Mouse (Mus musculus) MEL (cell line): ENCODE data around the gene Rnf5.

Experiments used
- EP300 ChIP-seq, 2 experiments: IDR thresholded peaks; 2 replicates each; pipeline ENCODE4 v1.6.1; 2011; ENCODE audit warnings: improper control_type of control experiment in 2 of 2, low read length in 2 of 2, low read depth in 1 of 2, mild to moderate bottlenecking in 1 of 2
- GATA1 ChIP-seq: IDR thresholded peaks from 2 replicates; pipeline ENCODE4 v1.6.1; 2011; ENCODE audit warnings: low read depth, low read length, improper control_type of control experiment
- MXI1 ChIP-seq: IDR thresholded peaks from 2 replicates; pipeline ENCODE4 v1.6.1; 2011; ENCODE audit warnings: mild to moderate bottlenecking, low read depth, low read length, improper control_type of control experiment
- POLR2A ChIP-seq, 2 experiments: IDR thresholded peaks; 2 replicates each; pipeline ENCODE4 v1.6.1; 2011 to 2012; ENCODE audit warnings: low read length in 2 of 2, mild to moderate bottlenecking in 2 of 2, control low read depth in 1 of 2, improper control_type of control experiment in 1 of 2, low read depth in 1 of 2, moderate library complexity in 1 of 2; ENCODE audit not compliant: control insufficient read depth in 1 of 2, insufficient read depth in 1 of 2, poor library complexity in 1 of 2
- POLR2AphosphoS2 ChIP-seq: IDR thresholded peaks from 2 replicates; pipeline ENCODE4 v1.6.1; 2011; ENCODE audit warnings: low read length, improper control_type of control experiment
- POLR2AphosphoS5 ChIP-seq: IDR thresholded peaks from 2 replicates; pipeline ENCODE4 v1.6.1; 2012; ENCODE audit warnings: low read depth, borderline replicate concordance, mild to moderate bottlenecking, inconsistent platforms, low read length, moderate library complexity, mixed read lengths
- USF1 ChIP-seq: IDR thresholded peaks from 2 replicates; pipeline ENCODE4 v1.6.1; 2014; ENCODE audit warnings: low read depth, mild to moderate bottlenecking, inconsistent platforms, low read length, improper control_type of control experiment, moderate library complexity
- ZC3H11A ChIP-seq: IDR thresholded peaks from 2 replicates; pipeline ENCODE4 v1.6.1; 2012; ENCODE audit warnings: low read depth, mild to moderate bottlenecking, inconsistent platforms, low read length, improper control_type of control experiment
- ZMIZ1 ChIP-seq: IDR thresholded peaks from 2 replicates; pipeline ENCODE4 v1.6.1; 2012; ENCODE audit warnings: low read depth, mild to moderate bottlenecking, inconsistent platforms, low read length, improper control_type of control experiment, moderate library complexity

DNA sequence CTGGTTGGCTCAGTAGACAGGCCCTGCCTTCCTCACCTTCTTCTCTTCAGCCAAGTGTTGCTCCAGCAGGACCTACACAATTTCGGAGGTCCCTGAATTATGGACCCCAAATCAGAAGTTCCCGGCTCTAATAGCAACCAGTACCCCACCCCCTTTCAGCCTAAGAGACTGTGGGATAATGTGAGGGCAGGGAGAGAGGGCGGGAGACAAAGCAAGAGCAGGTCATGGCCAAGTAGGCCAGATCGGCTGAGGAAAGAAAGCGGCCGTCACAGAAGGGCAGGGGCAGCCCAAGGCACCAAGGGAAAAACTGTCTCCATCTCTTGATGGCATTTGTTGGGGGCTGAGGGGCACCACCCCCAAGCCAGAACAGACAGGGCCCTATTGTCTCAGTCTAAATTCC is 12.4 kb upstream of the Rnf5 start, which contains the start of gene Egfl8:
- TF ChIP-seq ZC3H11A (no peak), ZMIZ1 (no peak), EP300 (IDR thresholded peaks at IDR 0.05; ENCODE audit: low read depth in 1 of 2, low read length in 2 of 2) (no peak), USF1 (no peak), MXI1 (no peak), POLR2AphosphoS2 (no peak), GATA1 (no peak), POLR2AphosphoS5 (no peak), POLR2A (IDR thresholded peaks at IDR 0.05; ENCODE audit: control insufficient read depth in 1 of 2, insufficient read depth in 1 of 2, low read depth in 1 of 2, low read length in 2 of 2, poor library complexity in 1 of 2) (no peak; a peak in 1 of 4 replicates)
